In the genomic region with DNA sequence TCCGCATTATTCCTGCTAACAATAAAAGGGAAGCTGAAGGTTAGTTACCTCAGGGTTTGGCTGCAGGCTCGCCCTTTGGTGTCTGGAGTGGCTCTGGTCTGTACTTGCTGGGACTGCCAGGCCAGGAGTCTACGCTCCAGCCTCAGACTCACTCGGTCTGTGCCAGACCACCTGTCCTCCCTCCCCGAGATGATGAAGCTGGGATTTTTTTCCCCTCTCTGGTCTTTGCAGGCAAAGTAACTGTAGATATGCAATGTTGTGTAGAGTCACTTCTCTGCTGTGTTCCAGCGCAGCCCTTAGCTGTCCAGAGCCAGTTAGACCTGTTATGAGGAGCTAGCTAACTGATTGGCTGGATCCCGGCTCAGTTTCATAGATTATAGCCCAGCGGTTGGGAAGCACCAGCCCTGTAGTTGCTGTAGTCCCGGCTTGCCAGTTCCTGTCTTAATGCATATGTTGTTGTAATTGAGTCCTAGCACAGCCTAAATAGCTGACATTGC, we compare ENCODE assay signal across 9 mouse cellular contexts. TPM values are rescaled to one million over a fixed set of nuclear protein-coding genes. Genes with fewer than 3 reads are reported as not detected.
DNase-seq lines count a peak whose midpoint lies in the region; ATAC-seq and TF ChIP-seq lines count a peak whose summit lies in the region.
"Had no signal": no experiment of that assay in that cellular context is flagged by ENCODE, and none has a peak within 500 bp of the region (broad histone marks: within the 10 kb centered on the region; RNA-seq: fewer than 3 reads in every experiment).

No protein-coding gene starts in this region.

- H3K4me2 ChIP-seq in heart, embryonic 15.5 days = peak overlapping the region; percentile 45
- H3K4me2 ChIP-seq in heart, embryonic 11.5 days = no peak overlapping the region

- WGBS in heart, embryonic 15.5 days = 55% methylated on average over 9 of the region's 9 CpGs
- 62% methylated on average over 9 of the region's 9 CpGs for WGBS in heart, embryonic 11.5 days (ENCODE audit: insufficient replicate concordance)

- no peak overlapping the region for H3K9ac ChIP-seq in heart, embryonic 15.5 days
- no peak overlapping the region for H3K9ac ChIP-seq in heart, embryonic 11.5 days (ENCODE audit: low read depth, low read length)

- peaks cover 9% of the 10 kb centered on the region for H3K4me1 ChIP-seq in heart, embryonic 15.5 days (replicated peaks)
- H3K4me1 ChIP-seq in heart, embryonic 11.5 days (ENCODE audit: control insufficient read depth, insufficient read depth, low read length) = no peaks in the 10 kb centered on the region

- peak; percentile 18 for DNase-seq in brain, embryonic 14.5 days (ENCODE audit: low read depth)
- peak; percentile 39 for DNase-seq in kidney, adult 18-20 months
- DNase-seq in lung, postnatal 25 days (ENCODE audit: low spot score) = peak; percentile 18
- no peak for DNase-seq in layer of hippocampus, postnatal 36 days
- no peak for DNase-seq in adrenal gland, postnatal 25 days
- DNase-seq in gastrocnemius, adult 18-20 months (ENCODE audit: low spot score) = no peak
- DNase-seq: cerebellum, adult 11-12 months had no signal

- H3K36me3 ChIP-seq in heart, embryonic 15.5 days = no peaks in the 10 kb centered on the region
- no peaks in the 10 kb centered on the region for H3K36me3 ChIP-seq in heart, embryonic 11.5 days (ENCODE audit: control insufficient read depth, insufficient read depth, low read length)

- TF ChIP-seq CTCF in brain, embryonic 14.5 days (IDR thresholded peaks at IDR 0.05; ENCODE audit: borderline replicate concordance, extremely low read depth, insufficient read depth, insufficient read length) = no peak

- H3K9me3 ChIP-seq in heart, embryonic 15.5 days (replicated peaks) = no peaks in the 10 kb centered on the region
- H3K9me3 ChIP-seq in heart, embryonic 11.5 days (replicated peaks; ENCODE audit: control insufficient read depth, low read length) = no peaks in the 10 kb centered on the region

- ATAC-seq in heart, embryonic 15.5 days (replicated peaks; ENCODE audit: insufficient number of reproducible peaks, insufficient read depth, low FRiP score, low read depth) = 0 out of 2 replicates have a peak, but pooled peaks have one; percentile 43
- ATAC-seq in heart, embryonic 11.5 days (replicated peaks; ENCODE audit: insufficient number of reproducible peaks, low FRiP score, low TSS enrichment) = no peak

- 0 out of 2 replicates have a peak overlapping the region, but pooled peaks have one; percentile 7 for H3K4me3 ChIP-seq in heart, embryonic 15.5 days
- no peak overlapping the region for H3K4me3 ChIP-seq in heart, embryonic 11.5 days (ENCODE audit: low read depth, low read length)

- no peak for TF ChIP-seq POLR2A in brain, embryonic 14.5 days (IDR thresholded peaks at IDR 0.05; ENCODE audit: borderline replicate concordance, extremely low read depth, insufficient read depth, insufficient read length, poor library complexity, severe bottlenecking)

- H3K27ac ChIP-seq in heart, embryonic 15.5 days = peak overlapping the region; percentile 49
- H3K27ac ChIP-seq in heart, embryonic 11.5 days (ENCODE audit: low read depth, low read length) = no peak overlapping the region

- H3K27me3 ChIP-seq in heart, embryonic 15.5 days = no peaks in the 10 kb centered on the region
- H3K27me3 ChIP-seq in heart, embryonic 11.5 days (ENCODE audit: control insufficient read depth, insufficient read depth, low read length) = no peaks in the 10 kb centered on the region

RNA-seq across cellular contexts. Expression of gene Pde4d, which starts 48.5 kb away (rescaled TPM):
- polyA plus RNA-seq in heart, embryonic 15.5 days (2015; fragmentation: Nextera tagmentation; extraction: Ambion mirVana) = 23.8 and 25.7 TPM in 2 replicates
- 23.7 and 27.8 TPM in 2 replicates for polyA plus RNA-seq in heart, embryonic 11.5 days (2014; fragmentation: Nextera tagmentation; extraction: Ambion mirVana)
- polyA plus RNA-seq in brain, embryonic 14.5 days (2012; rRNA removed) = 21.2 and 34.9 TPM in 2 replicates
- 10 to 100 TPM; 69.7 to 69.8 TPM for total RNA-seq in layer of hippocampus, postnatal 36 days (2021)
- total RNA-seq in adrenal gland, postnatal 25 days (2021) = 18.9 and 34.5 TPM in 2 replicates
- total RNA-seq in gastrocnemius, adult 18-20 months (2021) = 100 to 1,000 TPM; 284 to 289 TPM

Comparison
In these comparisons a context has a peak if more than half of its experiments do, and no peak if none do; other contexts are left out.
1. DNase-seq: peak in brain, embryonic 14.5 days (single experiment), kidney, adult 18-20 months (single experiment) and lung, postnatal 25 days (single experiment); none in layer of hippocampus, postnatal 36 days (0 of 2), adrenal gland, postnatal 25 days (single experiment) and gastrocnemius, adult 18-20 months (single experiment).